Mouse (Mus musculus) lung, postnatal 10 days (tissue): ENCODE results near the gene Pacs2.
A peak's percentile ranks its signal among the peaks of the same experiment; 100 is the strongest.

Experiments used
- DNase-seq: peaks from one replicate; pipeline ENCODE4 v3.0.0; 2021

Gene Pacs2

GRCm38 (mm10) chr12:113013021-113013491 is 1.3 kb upstream of the Pacs2 start:
- DNase-seq: peak; percentile 73

GRCm38 (mm10) chr12:113014561-113015556 is 551 bp downstream of the Pacs2 start:
- peak; percentile 39 for DNase-seq

GRCm38 (mm10) chr12:113015956-113016355 is 1.6 kb downstream of the Pacs2 start:
- DNase-seq: no peak

GRCm38 (mm10) chr12:113016976-113017375 is 2.7 kb downstream of the Pacs2 start:
- DNase-seq: no peak

GRCm38 (mm10) chr12:113017429-113017984 is 3.2 kb downstream of the Pacs2 start:
- DNase-seq: no peak

GRCm38 (mm10) chr12:113018763-113019162 is 4.5 kb downstream of the Pacs2 start:
- no peak for DNase-seq

- no peak for DNase-seq
These were observed 7.2 kb downstream of the Pacs2 start for GRCm38 (mm10) chr12:113021488-113021887.

GRCm38 (mm10) chr12:113023082-113023481 is 8.8 kb downstream of the Pacs2 start:
- DNase-seq: no peak

- DNase-seq: no peak
These were observed 12.2 kb downstream of the Pacs2 start for GRCm38 (mm10) chr12:113026557-113026956.

GRCm38 (mm10) chr12:113027495-113027894 is 13.2 kb downstream of the Pacs2 start:
- no peak for DNase-seq

- no peak for DNase-seq
These were observed 13.8 kb downstream of the Pacs2 start for GRCm38 (mm10) chr12:113028067-113028466.

GRCm38 (mm10) chr12:113028898-113029297 is 14.6 kb downstream of the Pacs2 start:
- DNase-seq: no peak

GRCm38 (mm10) chr12:113030046-113030445 is 15.7 kb downstream of the Pacs2 start:
- no peak for DNase-seq

GRCm38 (mm10) chr12:113030993-113031392 is 16.7 kb downstream of the Pacs2 start:
- no peak for DNase-seq

GRCm38 (mm10) chr12:113031441-113031840 is 17.1 kb downstream of the Pacs2 start:
- DNase-seq: no peak

GRCm38 (mm10) chr12:113032296-113033250 is 18.3 kb downstream of the Pacs2 start:
- no peak for DNase-seq

- DNase-seq: no peak
These were observed 20.8 kb downstream of the Pacs2 start for GRCm38 (mm10) chr12:113035093-113035492.

GRCm38 (mm10) chr12:113036996-113037395 is 22.7 kb downstream of the Pacs2 start:
- DNase-seq: no peak

- DNase-seq: no peak
These were observed 24.1 kb downstream of the Pacs2 start for GRCm38 (mm10) chr12:113038414-113038813.

- peak; percentile 73 for DNase-seq
These were observed 27.5 kb downstream of the Pacs2 start for GRCm38 (mm10) chr12:113041481-113042439.

GRCm38 (mm10) chr12:113042543-113042942 is 28.2 kb downstream of the Pacs2 start:
- DNase-seq: no peak
